In the genomic region with DNA sequence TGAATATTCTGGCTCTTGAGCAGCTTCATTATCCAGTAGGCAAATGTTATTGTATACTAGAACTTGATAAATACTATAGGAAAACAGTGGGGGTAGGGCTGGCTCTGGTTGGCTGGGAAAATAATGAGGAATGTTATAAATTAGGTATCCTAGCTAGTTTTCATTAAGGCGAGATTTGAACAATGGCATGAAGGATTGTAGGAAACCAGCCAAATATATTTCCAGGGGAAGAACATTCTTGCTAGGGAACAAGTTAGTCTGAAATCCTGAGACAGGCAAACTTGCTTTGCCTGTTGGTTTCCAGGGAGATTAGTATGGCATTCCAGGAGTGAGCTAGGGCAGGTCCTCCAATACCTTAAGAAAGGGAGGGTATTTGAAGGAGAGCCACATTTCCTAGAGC, we compare ENCODE assay signal across 26 mouse cellular contexts. TPM values are rescaled to one million over a fixed set of nuclear protein-coding genes. Genes with fewer than 3 reads are reported as not detected.
"Had no signal": no experiment of that assay in that cellular context is flagged by ENCODE, and none has a peak within 500 bp of the region (broad histone marks: within the 10 kb centered on the region; RNA-seq: fewer than 3 reads in every experiment).

No protein-coding gene starts in this region.

- H3K36me3 ChIP-seq: heart, embryonic 13.5 days; heart, embryonic 15.5 days; hindbrain, embryonic 13.5 days; hindbrain, embryonic 15.5 days; kidney, embryonic 15.5 days; limb, embryonic 13.5 days; limb, embryonic 15.5 days had no signal

- DNase-seq: gastrocnemius, postnatal 14 days; gastrocnemius, postnatal 36 days; heart, adult 11 months; heart, adult 2 months; heart, postnatal 14 days; heart, postnatal 36 days; kidney, adult 11 months; kidney, adult 2 months; kidney, adult 9 months; kidney, postnatal 14 days; kidney, postnatal 36 days; layer of hippocampus, adult 9-11 months; layer of hippocampus, postnatal 36 days; left cerebral cortex, postnatal 4 days had no signal

- H3K4me2 ChIP-seq: heart, embryonic 11.5 days; heart, embryonic 13.5 days; heart, embryonic 15.5 days; hindbrain, embryonic 13.5 days; hindbrain, embryonic 15.5 days; kidney, embryonic 15.5 days; limb, embryonic 13.5 days; limb, embryonic 15.5 days had no signal

- H3K9ac ChIP-seq: heart, embryonic 13.5 days; heart, embryonic 15.5 days; hindbrain, embryonic 13.5 days; hindbrain, embryonic 15.5 days; kidney, embryonic 15.5 days; limb, embryonic 13.5 days; limb, embryonic 15.5 days had no signal

- H3K27ac ChIP-seq: heart, adult 2 months; heart, embryonic 13.5 days; heart, embryonic 15.5 days; hindbrain, embryonic 13.5 days; hindbrain, embryonic 15.5 days; hindbrain, postnatal 0 days; kidney, embryonic 15.5 days; kidney, postnatal 0 days; limb, embryonic 13.5 days; limb, embryonic 15.5 days had no signal

- H3K4me3 ChIP-seq: heart, adult 2 months; heart, embryonic 13.5 days; heart, embryonic 15.5 days; hindbrain, embryonic 13.5 days; hindbrain, embryonic 15.5 days; kidney, embryonic 15.5 days; limb, embryonic 13.5 days; limb, embryonic 15.5 days had no signal

- ATAC-seq: hindbrain, postnatal 0 days; intestine, embryonic 16.5 days had no signal

- H3K9me3 ChIP-seq: heart, embryonic 13.5 days; heart, embryonic 15.5 days; hindbrain, embryonic 13.5 days; hindbrain, embryonic 15.5 days; kidney, embryonic 15.5 days; limb, embryonic 13.5 days; limb, embryonic 15.5 days had no signal

- H3K27me3 ChIP-seq: heart, embryonic 13.5 days; heart, embryonic 15.5 days; hindbrain, embryonic 13.5 days; hindbrain, embryonic 15.5 days; kidney, embryonic 15.5 days; limb, embryonic 13.5 days; limb, embryonic 15.5 days had no signal

RNA-seq across cellular contexts. Expression of a gene that starts 4.9 kb away (rescaled TPM):
- polyA plus RNA-seq: liver, adult 2 months had no signal
